Mouse (Mus musculus) ES-E14 (cell line): Measurements from ENCODE around the gene Grip2. TPM values are rescaled to one million over a fixed set of nuclear protein-coding genes. Genes with fewer than 3 reads are reported as not detected.
A peak's percentile ranks its signal among the peaks of the same experiment; 100 is the strongest.

Experiments used
- DNase-seq: peaks from one replicate; pipeline ENCODE4 v3.0.0-alpha.2; 2013; ENCODE audit warnings: low read depth, low spot score
- H3K27ac ChIP-seq: 2 replicates; pipeline ENCODE4 v1.5.1; 2012; ENCODE audit warnings: low read depth, mild to moderate bottlenecking, low read length, moderate library complexity, mixed read lengths; ENCODE audit not compliant: poor library complexity, insufficient read depth, severe bottlenecking
- H3K36me3 ChIP-seq: 2 replicates; pipeline ENCODE4 v1.6.1; 2012; ENCODE audit warnings: mild to moderate bottlenecking, low read length, moderate library complexity, mixed read lengths; ENCODE audit not compliant: control insufficient read depth, poor library complexity, insufficient read depth, severe bottlenecking
- H3K4me1 ChIP-seq, 2 experiments: fragments of 150-350 bp in 1 of 2; sonication (generic) in 1 of 2; 2 replicates each; pipeline ENCODE4 v1.6.1; 2012; ENCODE audit warnings: low read length in 2 of 2, mild to moderate bottlenecking in 1 of 2, mixed read lengths in 1 of 2; ENCODE audit not compliant: control insufficient read depth in 2 of 2, insufficient read depth in 2 of 2, poor library complexity in 1 of 2
- H3K4me3 ChIP-seq, 2 experiments: fragments of 150-350 bp in 1 of 2; sonication (generic) in 1 of 2; 2 replicates each; pipeline ENCODE4 v1.5.1; 2012; ENCODE audit warnings: low read length in 2 of 2, low read depth in 1 of 2, mild to moderate bottlenecking in 1 of 2, mixed read lengths in 1 of 2; ENCODE audit not compliant: insufficient read depth in 1 of 2, poor library complexity in 1 of 2, severe bottlenecking in 1 of 2
- H3K9ac ChIP-seq: 2 replicates; pipeline ENCODE4 v1.6.1; 2012; ENCODE audit warnings: low read depth, mild to moderate bottlenecking, low read length, mixed read lengths; ENCODE audit not compliant: poor library complexity, insufficient read depth, severe bottlenecking
- H3K9me3 ChIP-seq: fragments of 150-350 bp; sonication (generic); 2 replicates; pipeline ENCODE4 v1.6.1; 2012; ENCODE audit warnings: low read depth, mild to moderate bottlenecking, low read length; ENCODE audit not compliant: control insufficient read depth, insufficient read depth
- CHD2 ChIP-seq: IDR thresholded peaks from 2 replicates; pipeline ENCODE4 v1.6.1; 2014; ENCODE audit warnings: mild to moderate bottlenecking, low read depth, low read length, inconsistent platforms
- HCFC1 ChIP-seq: IDR thresholded peaks from 2 replicates; pipeline ENCODE4 v1.6.1; 2012; ENCODE audit warnings: low read length, inconsistent platforms, borderline replicate concordance; ENCODE audit not compliant: insufficient read depth
- MAFK ChIP-seq: IDR thresholded peaks from 2 replicates; pipeline ENCODE4 v1.6.1; 2014; ENCODE audit warnings: mild to moderate bottlenecking, low read depth, low read length, inconsistent platforms; ENCODE audit not compliant: insufficient read depth
- ZC3H11A ChIP-seq: IDR thresholded peaks from 2 replicates; pipeline ENCODE4 v1.6.1; 2012; ENCODE audit warnings: low read depth, mild to moderate bottlenecking, inconsistent platforms, low read length, borderline replicate concordance
- ZNF384 ChIP-seq: IDR thresholded peaks from 2 replicates; pipeline ENCODE4 v1.6.1; 2012; ENCODE audit warnings: low read depth, low read length, inconsistent platforms
- in situ Hi-C, 2 experiments: fragments of 600-800 bp; cut with MboI; formaldehyde crosslinking; loops; one replicate each; pipeline ENCODE4 v1.15.1; 2025; ENCODE audit warnings: low sequenced_read_pairs in 2 of 2, inconsistent platforms in 1 of 2; ENCODE audit not compliant: unreplicated experiment in 2 of 2
- total RNA-seq: library from RNA; depleted of rRNA; stranded (reverse); fragments of 300-350 nt; gene quantifications from 2 replicates; pipeline ENCODE4 v1.2.3, GENCODE M21; 2012

Gene Grip2
- total RNA-seq, 1 experiment = 0.58 TPM

GRCm38 (mm10) chr6:91795640-91796039 lies 31.4 kb downstream of the Grip2 start:
- TF ChIP-seq HCFC1 = no peak
- no peak overlapping the region for H3K27ac ChIP-seq
- H3K9me3 ChIP-seq = no peaks in the 10 kb centered on the region
- no peak overlapping the region for H3K4me3 ChIP-seq
- peaks cover 3 to 17% of the 10 kb centered on the region in 2 experiments; a peak in 2 of 4 replicates for H3K4me1 ChIP-seq
- H3K36me3 ChIP-seq = no peaks in the 10 kb centered on the region
- H3K9ac ChIP-seq = no peak overlapping the region
- in situ Hi-C loops = loop anchor here in 1 of 2 experiments (25.0 kb wide), 1 partner anchor 267 kb away; no protein-coding TSS in a partner anchor
- no peak for DNase-seq

GRCm38 (mm10) chr6:91788311-91788798 lies 38.7 kb downstream of the Grip2 start:
- no peaks in the 10 kb centered on the region for H3K36me3 ChIP-seq
- no peak overlapping the region for H3K9ac ChIP-seq
- in situ Hi-C loops = loop anchor here in 1 of 2 experiments (25.0 kb wide), 1 partner anchor 274 kb away; no protein-coding TSS in a partner anchor
- H3K4me1 ChIP-seq = no peaks in the 10 kb centered on the region
- no peak overlapping the region for H3K27ac ChIP-seq
- TF ChIP-seq CHD2 = no peak
- no peak for TF ChIP-seq ZC3H11A
- TF ChIP-seq ZNF384 = no peak
- H3K9me3 ChIP-seq = no peaks in the 10 kb centered on the region
- no peak overlapping the region for H3K4me3 ChIP-seq
- DNase-seq = no peak

- Histone ChIP-seq H3K27ac (no peak overlapping the region), H3K9ac (no peak overlapping the region), H3K4me1 (no peaks in the 10 kb centered on the region), H3K9me3 (no peaks in the 10 kb centered on the region), H3K36me3 (no peaks in the 10 kb centered on the region), H3K4me3 (no peak overlapping the region)
- in situ Hi-C loops = loop anchor here in 1 of 2 experiments (25.0 kb wide), 1 partner anchor 277 kb away; no protein-coding TSS in a partner anchor
- TF ChIP-seq ZNF384 (no peak), CHD2 (no peak), MAFK (no peak), ZC3H11A (no peak), HCFC1 (no peak)
- DNase-seq = no peak
Observed at GRCm38 (mm10) chr6:91785018-91785417, 42.0 kb downstream of the Grip2 start.

GRCm38 (mm10) chr6:91779206-91779605 lies 47.8 kb downstream of the Grip2 start:
- Histone ChIP-seq H3K4me3 (no peak overlapping the region), H3K27ac (no peak overlapping the region), H3K36me3 (no peaks in the 10 kb centered on the region), H3K4me1 (no peaks in the 10 kb centered on the region), H3K9me3 (no peaks in the 10 kb centered on the region), H3K9ac (no peak overlapping the region)
- TF ChIP-seq ZC3H11A (no peak), MAFK (no peak), ZNF384 (no peak), CHD2 (no peak), HCFC1 (no peak)
- DNase-seq = no peak
- in situ Hi-C loops = loop anchor here (5.0 to 25.0 kb wide), 3 partner anchors 73 to 286 kb away; no protein-coding TSS in a partner anchor

- in situ Hi-C loops = loop anchor here (5.0 to 25.0 kb wide), 3 partner anchors 76 to 288 kb away; no protein-coding TSS in a partner anchor
- H3K4me3 ChIP-seq = no peak overlapping the region
- no peak overlapping the region for H3K9ac ChIP-seq
- no peaks in the 10 kb centered on the region for H3K36me3 ChIP-seq
- H3K27ac ChIP-seq = no peak overlapping the region
- no peak for TF ChIP-seq CHD2
- TF ChIP-seq ZC3H11A = peak; percentile 93
- no peak for TF ChIP-seq MAFK
- no peaks in the 10 kb centered on the region for H3K9me3 ChIP-seq
- no peaks in the 10 kb centered on the region; a peak in 1 of 4 replicates for H3K4me1 ChIP-seq
- DNase-seq = peak; percentile 63
Observed at GRCm38 (mm10) chr6:91776543-91776942, 50.5 kb downstream of the Grip2 start.
